Mouse (Mus musculus): ENCODE measurements at regions not wholly inside any gene's neighbourhood (a gene's known extent, or its start where the extent isn't known, plus 50 kb on each side); places are given as distances from the start of the nearest gene placed in this dataset.

GRCm38 (mm10) chr5:96931576-96932152 is 65.8 kb upstream of the Bmp2k start:
- no peak for DNase-seq

- DNase-seq: no peak
These were observed 61.2 kb upstream of the Bmp2k start for GRCm38 (mm10) chr5:96936239-96936638.

GRCm38 (mm10) chr5:96938718-96939117 is 58.8 kb upstream of the Bmp2k start:
- no peak for DNase-seq

- DNase-seq: no peak
These were observed 58.2 kb upstream of the Bmp2k start for GRCm38 (mm10) chr5:96939273-96939672.

- DNase-seq: no peak
These were observed 57.1 kb upstream of the Bmp2k start for GRCm38 (mm10) chr5:96940170-96941086.

GRCm38 (mm10) chr5:96941087-96941468 is 56.4 kb upstream of the Bmp2k start:
- no peak for DNase-seq

- DNase-seq: no peak
These were observed 56.0 kb upstream of the Bmp2k start for GRCm38 (mm10) chr5:96941518-96941917.
